Mouse (Mus musculus) lung, postnatal 0 days (tissue): ENCODE measurements at regions not wholly inside any gene's neighbourhood (a gene's known extent, or its start where the extent isn't known, plus 50 kb on each side); places are given as distances from the start of the nearest gene placed in this dataset.

Experiments used
- CTCF ChIP-seq: IDR thresholded peaks from 2 replicates; pipeline ENCODE4 v1.5.1; 2016; ENCODE audit warnings: antibody characterized with exemption, mild to moderate bottlenecking
- EP300 ChIP-seq: IDR thresholded peaks from 2 replicates; pipeline ENCODE4 v1.6.1; 2016; ENCODE audit warnings: antibody characterized with exemption, mild to moderate bottlenecking, control low read depth

DNA sequence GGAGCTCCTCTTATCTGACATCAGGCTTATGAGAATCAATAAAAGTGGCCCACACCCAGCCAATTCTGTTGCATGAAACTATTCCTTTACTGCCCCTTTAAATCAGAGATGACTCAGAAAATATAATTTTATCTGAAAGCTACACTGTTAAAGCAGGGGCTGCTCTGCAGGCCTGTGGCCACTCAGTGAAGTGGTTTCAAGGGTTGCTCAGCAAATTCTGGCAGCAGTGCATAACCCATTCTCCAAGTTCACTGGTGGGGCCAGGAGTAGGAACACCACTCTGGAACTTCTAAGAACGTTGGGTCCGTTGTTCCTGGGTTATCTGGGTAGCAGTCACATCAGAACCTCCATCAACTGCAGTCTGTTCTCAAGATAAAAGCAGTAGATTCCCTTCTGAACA, 236.2 kb downstream of the Fam84b start:
- TF ChIP-seq CTCF (no peak), EP300 (no peak)
